Mouse (Mus musculus) heart, adult 2 months (tissue): ENCODE results near the gene Foxi1.

ENCODE experiments used
- CTCF ChIP-seq: fragments of 200-600 bp; IDR thresholded peaks from 2 replicates; pipeline ENCODE4 v1.8.1; 2022; ENCODE audit warnings: antibody characterized with exemption, mild to moderate bottlenecking, moderate library complexity
- EP300 ChIP-seq: fragments of 200-500 bp; IDR thresholded peaks from 2 replicates; pipeline ENCODE4 v1.6.1; 2011; ENCODE audit warnings: low read depth, low read length, control low read depth; ENCODE audit not compliant: insufficient read depth
- POLR2A ChIP-seq: fragments of 200-500 bp; IDR thresholded peaks from 2 replicates; pipeline ENCODE4 v1.6.1; 2011; ENCODE audit warnings: mild to moderate bottlenecking, low read depth, low read length, control low read depth; ENCODE audit not compliant: insufficient read depth

DNA sequence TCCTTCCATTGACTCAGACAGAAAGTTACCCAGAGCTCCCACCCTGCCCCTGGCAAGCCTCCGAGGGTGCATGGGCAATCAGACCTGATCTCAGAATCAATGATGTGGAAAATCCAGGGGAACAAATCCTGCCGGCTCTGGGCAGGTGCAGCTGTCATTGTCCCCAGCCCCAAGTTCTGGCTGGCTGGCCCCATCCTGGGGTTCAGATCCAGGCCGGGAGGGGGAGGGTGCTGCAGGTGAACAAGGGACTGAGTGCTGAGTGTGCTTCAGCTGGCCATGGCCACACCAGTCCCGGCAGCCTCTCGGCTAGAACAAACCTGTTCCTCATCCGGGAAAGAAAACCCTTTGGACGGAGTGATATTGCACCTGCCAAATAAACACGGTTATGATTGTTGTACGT, 49.0 kb downstream of the Foxi1 start:
- TF ChIP-seq CTCF, result no peak
- no peak for TF ChIP-seq EP300
- TF ChIP-seq POLR2A, result no peak
